Mouse (Mus musculus) embryonic stem cell, embryonic (primary cell): ENCODE data around the gene Gm49396.

ENCODE experiments used
- CTCF ChIA-PET, 4 experiments: fragments of 300-600 bp in 2 of 4; fragments of 350-600 bp in 2 of 4; sonication (Branson Sonifier 250); formaldehyde crosslinking; loops; one replicate each; lab custom pipeline; 2022; ENCODE audit warnings: inconsistent platforms in 2 of 4; lab: Charles Lee
- POLR2A ChIA-PET, 4 experiments: fragments of 300-600 bp in 2 of 4; fragments of 350-600 bp in 2 of 4; sonication (Branson Sonifier 250); formaldehyde crosslinking; loops; one replicate each; lab custom pipeline; 2022; ENCODE audit warnings: antibody characterized with exemption in 4 of 4, inconsistent platforms in 1 of 4; lab: Charles Lee

The Gm49396 gene

GRCm38 (mm10) chr7:30562526-30563116 lies 523 bp upstream of the Gm49396 start:
- POLR2A ChIA-PET = interaction anchor here in 3 of 4 experiments (0.8 to 2.9 kb wide), 24 partner anchors 10 to 1437 kb away, joined by 3 to 32 read pairs (median 4); partner anchors contain the start of genes Hspb6 (in 2 of the 3), Proser3 (in 2 of the 3), Cox6b1 (in 1 of the 3) and Kmt2b (in 1 of the 3)
- CTCF ChIA-PET = interaction anchor here (0.5 to 1.4 kb wide), 6 partner anchors 10 to 227 kb away, joined by 3 to 6 read pairs (median 4); partner anchors contain the start of genes Hspb6 (in 1 of the 4) and Proser3 (in 1 of the 4)

- ChIA-PET CTCF (interaction anchor here in 1 of 4 experiments (1.4 kb wide), 1 partner anchor 44 kb away, joined by 6 read pairs; no protein-coding TSS in a partner anchor), POLR2A (interaction anchor here in 3 of 4 experiments (1.0 to 2.9 kb wide), 13 partner anchors 9 to 101 kb away, joined by 3 to 20 read pairs (median 5); partner anchors contain the start of genes Cox6b1 (in 1 of the 3), Haus5 (in 1 of the 3), Hspb6 (in 1 of the 3) and Proser3 (in 1 of the 3))
These were observed 749 bp downstream of the Gm49396 start for GRCm38 (mm10) chr7:30563906-30564280.

- POLR2A ChIA-PET = interaction anchor here in 1 of 4 experiments (1.8 to 2.2 kb wide), 3 partner anchors 9 to 15 kb away, joined by 5 to 20 read pairs (median 12); no protein-coding TSS in a partner anchor
- CTCF ChIA-PET = no interaction called here
These were observed 1.9 kb downstream of the Gm49396 start, which contains the start of gene Igflr1 for GRCm38 (mm10) chr7:30564970-30565571. Igflr1 (plus strand) TSS chr7:30565427.

DNA sequence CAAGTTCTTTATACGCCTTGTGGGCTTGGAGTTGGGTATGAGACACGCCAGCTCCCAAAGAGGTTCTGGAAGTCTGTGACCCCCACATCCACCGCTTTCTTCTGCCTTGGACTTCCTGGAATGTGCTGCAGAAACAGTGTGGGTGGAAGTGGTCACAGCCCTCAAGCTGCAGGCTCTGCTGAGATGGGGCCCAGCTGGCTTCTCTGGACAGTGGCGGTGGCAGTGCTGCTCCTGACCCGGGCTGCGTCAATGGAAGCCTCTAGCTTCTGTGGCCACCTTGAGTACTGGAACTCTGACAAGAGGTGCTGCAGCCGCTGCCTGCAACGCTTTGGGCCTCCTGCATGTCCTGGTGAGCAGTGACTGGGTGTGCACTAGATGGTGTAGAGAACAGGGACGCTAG lies 2.9 kb downstream of the Gm49396 start:
- ChIA-PET POLR2A (interaction anchor here in 3 of 4 experiments (0.5 to 11.1 kb wide), 12 partner anchors 8 to 84 kb away, joined by 3 to 149 read pairs (median 8); partner anchors contain the start of genes Kmt2b (in 2 of the 3), Cox6b1 (in 1 of the 3), Hspb6 (in 1 of the 3) and Lin37 (in 1 of the 3)), CTCF (interaction anchor here in 1 of 4 experiments (1.9 kb wide), 1 partner anchor 8 kb away, joined by 4 read pairs; no protein-coding TSS in a partner anchor)

DNA sequence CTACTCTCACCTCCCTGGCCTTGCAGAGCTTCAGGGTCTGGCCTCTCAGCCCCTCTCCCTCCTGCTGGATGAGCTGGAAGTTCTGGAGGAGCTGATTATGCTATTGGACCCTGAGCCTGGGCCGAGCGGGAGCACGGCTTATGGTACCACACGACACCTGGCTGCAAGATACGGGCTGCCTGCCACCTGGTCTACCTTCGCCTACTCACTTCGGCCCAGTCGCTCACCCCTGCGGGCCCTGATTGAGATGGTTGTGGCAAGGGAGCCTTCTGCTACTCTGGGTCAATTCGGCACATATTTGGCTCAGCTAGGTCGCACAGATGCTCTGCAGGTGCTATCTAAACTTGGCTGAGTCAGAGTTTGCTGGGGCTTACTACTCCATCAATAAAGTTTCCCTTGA lies 4.4 kb downstream of the Gm49396 start:
- POLR2A ChIA-PET = interaction anchor here (0.7 to 11.1 kb wide), 21 partner anchors 8 to 485 kb away, joined by 3 to 149 read pairs (median 5); partner anchors contain the start of genes Hspb6 (in 2 of the 4), Kmt2b (in 2 of the 4), Proser3 (in 2 of the 4) and Lin37 (in 1 of the 4)
- CTCF ChIA-PET = interaction anchor here in 3 of 4 experiments (0.5 to 1.9 kb wide), 5 partner anchors 10 to 296 kb away, joined by 3 to 7 read pairs (median 3); no protein-coding TSS in a partner anchor

GRCm38 (mm10) chr7:30572389-30572788 lies 9.2 kb downstream of the Gm49396 start:
- ChIA-PET POLR2A (interaction anchor here in 3 of 4 experiments (0.6 to 11.1 kb wide), 19 partner anchors 9 to 292 kb away, joined by 3 to 149 read pairs (median 4); partner anchors contain the start of genes Gm49396 (in 2 of the 3), Kmt2b (in 2 of the 3), Proser3 (in 2 of the 3) and Psenen (in 2 of the 3)), CTCF (interaction anchor here in 1 of 4 experiments (1.7 kb wide), 1 partner anchor 16 kb away, joined by 5 read pairs; the partner anchor contains the start of gene Kmt2b)

GRCm38 (mm10) chr7:30572969-30573368 lies 9.8 kb downstream of the Gm49396 start:
- ChIA-PET POLR2A (interaction anchor here in 3 of 4 experiments (0.6 to 11.1 kb wide), 17 partner anchors 8 to 292 kb away, joined by 3 to 149 read pairs (median 4); partner anchors contain the start of genes Gm49396 (in 2 of the 3), Kmt2b (in 2 of the 3), Psenen (in 2 of the 3) and U2af1l4 (in 2 of the 3)), CTCF (interaction anchor here in 1 of 4 experiments (1.7 kb wide), 1 partner anchor 16 kb away, joined by 5 read pairs; the partner anchor contains the start of gene Kmt2b)

GRCm38 (mm10) chr7:30579950-30580349 lies 16.8 kb downstream of the Gm49396 start:
- ChIA-PET POLR2A (interaction anchor here in 3 of 4 experiments (0.8 to 12.5 kb wide), 9 partner anchors 7 to 29 kb away, joined by 3 to 149 read pairs (median 5); partner anchors contain the start of genes Gm49396 (in 1 of the 3), Psenen (in 1 of the 3) and U2af1l4 (in 1 of the 3)), CTCF (interaction anchor here in 1 of 4 experiments (1.3 kb wide), 1 partner anchor 28 kb away, joined by 3 read pairs; no protein-coding TSS in a partner anchor)

DNA sequence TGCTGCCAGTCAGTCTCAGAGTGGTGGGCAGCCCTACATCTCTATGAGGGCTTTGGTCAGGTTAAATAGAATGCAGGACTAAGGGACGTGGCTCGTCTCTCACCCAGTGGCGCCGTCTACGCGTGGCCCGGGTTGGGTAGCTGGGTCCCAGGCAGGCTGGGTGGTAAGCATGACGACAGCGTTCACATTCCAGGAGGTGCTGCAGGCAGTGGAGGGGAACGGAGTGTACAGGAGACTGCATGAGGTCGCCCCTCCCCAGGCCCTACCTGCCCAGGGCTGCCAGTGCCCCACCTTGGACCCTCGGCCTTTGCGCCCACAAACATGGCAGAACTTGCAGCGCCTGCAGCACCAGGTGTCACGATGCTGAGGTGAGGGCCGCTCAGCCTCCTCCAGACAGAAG lies 18.4 kb downstream of the Gm49396 start:
- POLR2A ChIA-PET = interaction anchor here in 3 of 4 experiments (0.8 to 12.5 kb wide), 10 partner anchors 9 to 179 kb away, joined by 3 to 149 read pairs (median 5); partner anchors contain the start of genes Hspb6 (in 2 of the 3) and Proser3 (in 2 of the 3)
- CTCF ChIA-PET = interaction anchor here in 1 of 4 experiments (0.6 kb wide), 1 partner anchor 1640 kb away, joined by 3 read pairs; no protein-coding TSS in a partner anchor

GRCm38 (mm10) chr7:30584339-30584738 lies 21.2 kb downstream of the Gm49396 start:
- ChIA-PET CTCF (interaction anchor here in 1 of 4 experiments (1.0 kb wide), 1 partner anchor 29 kb away, joined by 3 read pairs; no protein-coding TSS in a partner anchor), POLR2A (interaction anchor here in 3 of 4 experiments (0.6 to 12.5 kb wide), 10 partner anchors 8 to 51 kb away, joined by 3 to 149 read pairs (median 6); partner anchors contain the start of genes Gm49396 (in 1 of the 3), Psenen (in 1 of the 3) and U2af1l4 (in 1 of the 3))

- CTCF ChIA-PET = interaction anchor here in 2 of 4 experiments (1.0 to 1.1 kb wide), 2 partner anchors 22 to 28 kb away, joined by 3 to 6 read pairs; partner anchors contain the start of genes Gm49396 (in 1 of the 2), Psenen (in 1 of the 2) and U2af1l4 (in 1 of the 2)
- POLR2A ChIA-PET = interaction anchor here in 3 of 4 experiments (0.6 to 12.5 kb wide), 16 partner anchors 9 to 1430 kb away, joined by 3 to 149 read pairs (median 4); partner anchors contain the start of genes Gm49396 (in 2 of the 3), Psenen (in 2 of the 3) and U2af1l4 (in 2 of the 3)
These were observed 22.0 kb downstream of the Gm49396 start for GRCm38 (mm10) chr7:30585170-30585569.

GRCm38 (mm10) chr7:30586455-30587020 lies 23.4 kb downstream of the Gm49396 start:
- ChIA-PET CTCF (interaction anchor here in 2 of 4 experiments (0.6 to 0.7 kb wide), 2 partner anchors 18 to 22 kb away, joined by 3 to 4 read pairs; no protein-coding TSS in a partner anchor), POLR2A (interaction anchor here in 2 of 4 experiments (0.7 to 12.5 kb wide), 15 partner anchors 8 to 39 kb away, joined by 3 to 149 read pairs (median 4); partner anchors contain the start of genes Cox6b1 (in 1 of the 2), Gm49396 (in 1 of the 2), Hspb6 (in 1 of the 2) and Proser3 (in 1 of the 2))

DNA sequence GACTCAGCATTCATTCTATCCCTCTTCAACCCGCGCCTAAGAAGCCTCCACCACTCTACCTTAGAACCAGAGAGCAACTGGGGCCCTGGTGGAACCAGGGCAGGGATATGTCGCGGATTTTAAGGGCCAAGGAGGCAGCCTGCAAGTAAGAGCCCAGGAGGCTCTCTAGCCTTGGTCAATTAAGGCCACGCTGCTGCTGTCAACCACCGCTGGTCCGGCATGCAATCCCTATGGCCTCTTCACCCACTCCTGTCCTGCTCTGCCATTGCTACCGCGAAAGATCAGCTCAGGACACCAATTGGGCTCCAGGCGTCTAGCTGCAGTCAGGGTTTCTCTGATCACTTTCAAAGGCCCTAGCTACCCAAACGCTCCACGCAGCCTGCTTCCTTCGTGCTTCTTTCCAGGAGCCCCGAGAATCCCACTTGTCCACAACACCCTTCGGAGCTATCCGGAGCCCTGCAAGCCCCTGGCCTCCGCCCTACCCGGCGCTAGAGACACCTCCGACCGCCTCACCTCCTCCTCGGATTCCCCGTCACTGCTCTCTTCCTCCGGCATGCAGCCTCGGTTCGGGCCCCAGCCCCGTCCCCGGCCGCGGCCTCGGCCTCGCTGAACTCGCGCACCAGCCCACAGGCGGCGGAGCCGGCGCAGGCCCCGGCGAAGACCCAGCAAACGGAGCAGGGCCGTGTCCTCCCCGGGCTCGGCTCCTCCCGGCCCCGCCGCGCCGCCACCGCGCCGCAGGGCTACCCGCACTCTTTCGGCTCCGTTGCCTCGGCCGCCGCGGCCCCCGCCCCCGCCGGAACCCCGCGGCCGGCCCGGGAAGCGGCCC lies 24.9 kb downstream of the Gm49396 start:
- ChIA-PET POLR2A (interaction anchor here (0.5 to 12.5 kb wide), 41 partner anchors 9 to 1910 kb away, joined by 3 to 149 read pairs (median 5); partner anchors contain the start of genes Cox6b1 (in 3 of the 4), Zbtb32 (in 3 of the 4), Gm49396 (in 2 of the 4) and Haus5 (in 2 of the 4)), CTCF (interaction anchor here (0.6 to 6.8 kb wide), 12 partner anchors 10 to 251 kb away, joined by 3 to 43 read pairs (median 5); partner anchors contain the start of gene Zbtb32 (in 2 of the 4))

DNA sequence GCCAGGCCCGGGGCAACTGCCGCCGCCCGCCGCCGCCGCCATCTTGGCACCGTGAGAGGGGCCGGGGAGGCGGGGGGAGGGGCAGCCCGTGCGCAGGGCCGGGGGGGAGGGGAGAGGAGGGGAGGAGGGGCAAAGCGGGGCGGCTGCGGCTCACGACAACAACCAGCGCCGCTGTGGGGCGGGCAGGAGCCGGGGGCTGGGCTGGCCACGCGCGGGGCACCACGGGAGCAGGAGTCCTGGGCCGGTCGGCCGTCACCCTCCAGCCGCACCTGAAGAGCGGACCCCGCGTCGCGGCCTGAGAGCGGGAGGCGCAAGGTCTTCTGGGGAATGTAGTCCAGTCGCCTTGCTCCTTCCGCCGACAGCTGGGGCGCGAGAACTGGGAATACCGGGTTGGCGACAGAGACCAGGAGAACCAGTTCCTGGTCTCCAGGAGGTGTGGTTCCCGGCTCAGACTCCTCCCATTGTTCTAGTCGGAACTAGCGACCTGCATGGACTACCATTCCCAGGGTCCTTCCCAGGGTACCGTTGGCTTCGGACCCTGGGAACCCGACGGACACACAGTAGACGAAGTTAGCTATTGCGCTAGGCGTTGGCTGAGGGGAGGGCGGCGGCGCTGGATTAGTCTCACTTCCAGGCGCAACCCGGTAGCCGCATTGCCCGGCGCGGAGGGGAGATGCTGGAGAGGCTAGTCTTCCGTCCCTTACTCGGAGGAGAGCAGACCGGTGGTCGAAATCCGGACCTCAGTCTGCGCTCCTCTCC lies 25.7 kb downstream of the Gm49396 start, which contains the start of gene Kmt2b:
Gene Kmt2b, minus strand, starts transcription at position 51 of the 759 bp plus-strand sequence.
- CTCF ChIA-PET = interaction anchor here (0.6 to 6.8 kb wide), 17 partner anchors 9 to 509 kb away, joined by 3 to 43 read pairs (median 5); partner anchors contain the start of genes Zbtb32 (in 2 of the 4) and Upk1a (in 1 of the 4)

More for the DNA sequence above, 25.7 kb downstream of the Gm49396 start, which contains the start of gene Kmt2b:
- POLR2A ChIA-PET = interaction anchor here (0.5 to 12.5 kb wide), 40 partner anchors 9 to 368 kb away, joined by 3 to 149 read pairs (median 5); partner anchors contain the start of genes Wdr62 (in 3 of the 4), Zbtb32 (in 3 of the 4), Cox6b1 (in 2 of the 4) and Gm49396 (in 2 of the 4)
